Mouse (Mus musculus): ENCODE data around the gene Nkapl. TPM values are rescaled to one million over a fixed set of nuclear protein-coding genes. Genes with fewer than 3 reads are reported as not detected.

Nkapl gene
- polyA plus RNA-seq, 1 experiment: 0.74 TPM

- no peak for DNase-seq (ENCODE audit: low read depth)
These were observed 32.8 kb downstream of the Nkapl start for GRCm38 (mm10) chr13:21435476-21435875.

- no peak for DNase-seq (ENCODE audit: low read depth)
These were observed 40.7 kb downstream of the Nkapl start for GRCm38 (mm10) chr13:21427631-21428030.

DNA sequence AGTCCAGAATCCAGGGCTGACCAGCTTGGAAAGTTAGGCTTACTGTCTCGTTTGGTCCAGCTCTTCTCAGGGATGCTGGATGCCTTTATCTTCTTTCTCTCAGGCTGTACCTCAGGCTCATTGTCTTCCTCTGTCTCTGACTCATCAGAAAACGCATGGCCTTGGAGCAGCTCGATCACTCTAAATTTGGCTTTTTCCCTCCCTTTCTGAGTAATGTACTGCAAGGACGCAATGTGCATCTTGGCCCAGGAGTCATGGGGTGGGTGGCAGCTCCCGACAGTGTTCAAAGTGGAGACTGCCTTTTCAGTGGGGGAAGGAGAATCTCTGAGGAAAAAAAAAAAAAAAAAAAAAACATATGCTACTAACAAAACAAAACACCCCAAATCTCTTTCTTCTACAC lies 45.0 kb downstream of the Nkapl start:
- DNase-seq (ENCODE audit: low read depth): no peak

GRCm38 (mm10) chr13:21418865-21419264 lies 49.4 kb downstream of the Nkapl start:
- DNase-seq (ENCODE audit: low read depth): no peak

GRCm38 (mm10) chr13:21417298-21418010 lies 50.9 kb downstream of the Nkapl start:
- DNase-seq (ENCODE audit: low read depth): no peak

Other genes with a start within 250 kb of the Nkapl start
- 7,749 and 11,313 TPM in 2 replicates for gene Gpx5, start 175.8 kb downstream of the Nkapl start, polyA plus RNA-seq (2012; rRNA removed)
- gene Gpx6, start 156.4 kb downstream of the Nkapl start, polyA plus RNA-seq (2012; rRNA removed): 30.8 and 58.3 TPM in 2 replicates
- gene Olfr1367, start 121.6 kb downstream of the Nkapl start, polyA plus RNA-seq (2012; rRNA removed): not detected in 2 replicates
- 1.9 and 2.3 TPM in 2 replicates for gene Zscan12, start 105.7 kb downstream of the Nkapl start, polyA plus RNA-seq (2012; rRNA removed)
- 24.0 and 29.1 TPM in 2 replicates for gene Zkscan3, start 65.8 kb downstream of the Nkapl start, polyA plus RNA-seq (2012; rRNA removed)
- gene Pgbd1, start 27.5 kb downstream of the Nkapl start, polyA plus RNA-seq (2012; rRNA removed): 0.81 and 1.2 TPM in 2 replicates
- gene Zscan26, start 14.8 kb downstream of the Nkapl start, polyA plus RNA-seq (2012; rRNA removed): 22.6 and 23.8 TPM in 2 replicates
- gene Zkscan4, start 10.4 kb upstream of the Nkapl start, polyA plus RNA-seq (2012; rRNA removed): 1.7 and 2.0 TPM in 2 replicates
- gene Gm10065, start 10.9 kb upstream of the Nkapl start, polyA plus RNA-seq (2012; rRNA removed): 0.76 TPM in 1 of 2 replicates, not detected in the other
- 0.27 and 0.50 TPM in 2 replicates for gene AK157302, start 26.7 kb upstream of the Nkapl start, polyA plus RNA-seq (2012; rRNA removed)
- gene Gm11273, start 32.9 kb upstream of the Nkapl start, polyA plus RNA-seq (2012; rRNA removed): 12.7 and 15.5 TPM in 2 replicates
- 6.2 and 6.3 TPM in 2 replicates for gene Zkscan8, start 62.6 kb upstream of the Nkapl start, polyA plus RNA-seq (2012; rRNA removed)
- gene Olfr1366, start 74.3 kb upstream of the Nkapl start, polyA plus RNA-seq (2012; rRNA removed): not detected in 2 replicates
- not detected in 2 replicates for gene Olfr1535, start 91.4 kb upstream of the Nkapl start, polyA plus RNA-seq (2012; rRNA removed)
- gene Olfr1364, start 113.2 kb upstream of the Nkapl start, polyA plus RNA-seq (2012; rRNA removed): not detected in 2 replicates
- gene Olfr1362, start 145.5 kb upstream of the Nkapl start, polyA plus RNA-seq (2012; rRNA removed): not detected in 2 replicates
- gene Olfr11, start 174.0 kb upstream of the Nkapl start, polyA plus RNA-seq (2012; rRNA removed): not detected in 2 replicates
- gene Olfr1361, start 194.9 kb upstream of the Nkapl start, polyA plus RNA-seq (2012; rRNA removed): not detected in 2 replicates
- gene Olfr1360, start 208.9 kb upstream of the Nkapl start, polyA plus RNA-seq (2012; rRNA removed): not detected in 2 replicates
- not detected in 2 replicates for gene Olfr1359, start 229.6 kb upstream of the Nkapl start, polyA plus RNA-seq (2012; rRNA removed)
- 1.8 TPM in 1 of 2 replicates, not detected in the other for gene Hist1h2bl, start 247.6 kb upstream of the Nkapl start, polyA plus RNA-seq (2012; rRNA removed)
- 3.0 and 4.3 TPM in 2 replicates for gene Hist1h2ai, start 247.9 kb upstream of the Nkapl start, polyA plus RNA-seq (2012; rRNA removed)
- 4.0 and 12.7 TPM in 2 replicates for gene Hist1h3h, start 249.2 kb upstream of the Nkapl start, polyA plus RNA-seq (2012; rRNA removed)

Data from gonadal fat pad, adult 2 months (tissue).